Mouse (Mus musculus) stomach, postnatal 0 days (tissue): ENCODE results near the gene Plod1.

Experiments
- CTCF ChIP-seq: IDR thresholded peaks from 2 replicates; pipeline ENCODE4 v1.5.1; 2016; ENCODE audit warnings: antibody characterized with exemption, low read depth, mild to moderate bottlenecking, moderate library complexity
- EP300 ChIP-seq: optimal IDR thresholded peaks from 2 replicates; pipeline ENCODE3; 2016; ENCODE audit warnings: antibody characterized with exemption

GRCm38 (mm10) chr4:147963623-147964022 lies 27.1 kb upstream of the Plod1 start:
- TF ChIP-seq CTCF (no peak), EP300 (no peak)
